Mouse (Mus musculus) spleen, adult 10 weeks (tissue): ENCODE measurements around the gene Platr17. TPM values are rescaled to one million over a fixed set of nuclear protein-coding genes. Genes with fewer than 3 reads are reported as not detected.

Experiments used
- polyA plus RNA-seq: library from polyadenylated mRNA; stranded (reverse); fragments of 350-450 nt; fragmentation: Illumina TruSeq; extraction: RNeasy Lipid Tissue Mini Kit (QIAGEN cat#74804); gene quantifications from one replicate; pipeline ENCODE4 v1.2.3, GENCODE M21; 2015; ENCODE audit warnings: low replicate concordance; ENCODE audit not compliant: insufficient read depth

Gene Platr17
- 1.5 TPM for polyA plus RNA-seq

GRCm38 (mm10) chr17:33904835-33905234 is at the start of gene Platr17:
Gene Platr17, plus strand, starts transcription at chr17:33905135.

DNA sequence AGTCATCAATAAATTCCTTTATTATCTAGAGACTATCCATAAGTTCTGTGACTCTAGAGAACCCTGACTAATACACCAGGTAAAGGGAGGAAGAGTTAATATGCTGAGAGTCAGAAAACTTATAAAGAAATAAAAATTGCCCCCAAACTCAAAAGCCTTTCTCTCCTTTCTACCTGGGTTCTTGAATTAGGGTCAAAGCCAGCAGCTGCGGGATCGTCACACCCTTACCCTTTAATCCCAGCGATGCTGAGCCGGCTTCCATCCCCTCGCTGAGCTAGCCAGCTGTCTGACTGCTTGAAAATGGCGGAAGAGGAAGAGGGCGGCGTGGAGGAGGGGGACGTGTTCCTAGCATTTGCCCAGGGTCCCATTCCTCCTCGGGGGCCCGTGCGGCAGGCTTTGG is 31.4 kb upstream of the Platr17 start, which contains the start of gene Gm7029:
Gm7029 (plus strand) TSS at position 301 of the 400 bp plus-strand sequence.

DNA sequence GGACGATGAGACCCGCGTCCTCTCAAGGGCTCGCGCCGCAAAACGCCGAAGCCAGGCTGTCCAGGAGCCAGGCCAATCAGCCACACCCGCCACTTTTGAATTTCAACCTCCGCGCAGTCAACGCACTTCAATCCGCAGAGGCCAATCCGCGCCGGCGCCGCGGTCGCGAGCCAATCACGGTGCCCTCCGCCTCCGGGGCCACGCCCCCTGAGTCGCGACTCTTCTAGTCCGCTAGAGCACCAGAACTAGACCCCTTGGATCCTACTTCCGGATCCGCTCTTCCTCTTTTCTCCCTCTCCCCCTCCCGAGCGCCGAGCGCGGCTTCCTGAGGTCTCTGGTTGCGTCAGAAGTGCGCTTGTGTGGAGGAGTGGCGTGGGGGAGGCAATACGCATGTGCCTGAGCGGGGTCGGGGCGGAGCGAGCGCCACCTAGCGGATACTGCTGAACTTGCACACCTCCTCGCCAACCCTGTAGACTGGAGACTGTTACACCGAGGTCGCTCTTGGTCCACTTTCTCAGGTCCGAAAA is 14.3 kb upstream of the Platr17 start, which contains the start of gene Kifc1:
Kifc1 (minus strand) TSS at position 129 of the 527 bp plus-strand sequence.

GRCm38 (mm10) chr17:33909077-33909868 is 4.3 kb downstream of the Platr17 start, which contains the start of gene Daxx:
Gene Daxx, plus strand, starts transcription at chr17:33909414.

DNA sequence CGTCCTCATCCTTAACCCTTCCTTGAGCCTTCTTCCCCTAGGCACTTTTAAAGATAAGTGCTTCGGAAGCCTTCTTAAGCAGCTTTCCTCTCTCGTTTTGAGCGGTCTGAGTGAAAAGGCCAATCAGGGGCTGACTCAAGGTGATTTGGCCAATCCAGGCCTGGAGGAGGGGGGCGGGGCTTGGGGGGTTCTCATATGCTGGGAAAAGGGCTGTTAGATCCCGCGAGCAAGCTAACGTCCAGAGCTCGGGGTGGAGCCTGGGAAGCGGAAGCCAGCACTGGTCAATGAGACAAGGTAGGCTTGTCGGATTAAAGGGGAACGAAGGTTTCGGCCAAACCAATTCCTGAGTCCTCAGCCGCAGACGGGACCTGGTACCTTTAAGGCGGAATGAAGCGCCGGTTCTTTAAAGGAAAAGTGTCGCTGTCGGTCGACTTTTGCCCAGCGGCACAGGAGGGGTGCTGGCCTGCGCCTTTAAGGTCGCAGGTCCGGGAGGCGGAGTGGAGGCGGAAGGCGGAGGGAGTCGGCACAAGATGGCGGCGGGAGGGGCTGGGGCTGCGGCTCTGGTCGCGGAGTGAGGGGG is 10.8 kb downstream of the Platr17 start, which contains the start of the genes Tapbp and Zbtb22:
Tapbp (plus strand) TSS at position 229 of the 580 bp plus-strand sequence.
Zbtb22 (plus strand) TSS at position 234 of the 580 bp plus-strand sequence.

GRCm38 (mm10) chr17:33929371-33930279 is 24.7 kb downstream of the Platr17 start, which contains the start of gene Rgl2:
Gene Rgl2, plus strand, starts transcription at chr17:33929543.

GRCm38 (mm10) chr17:33940206-33940805 is 35.4 kb downstream of the Platr17 start, which contains the start of the genes Pfdn6 and Wdr46:
Gene Pfdn6, minus strand, starts transcription at chr17:33940343.
Gene Wdr46, plus strand, starts transcription at chr17:33940660.

DNA sequence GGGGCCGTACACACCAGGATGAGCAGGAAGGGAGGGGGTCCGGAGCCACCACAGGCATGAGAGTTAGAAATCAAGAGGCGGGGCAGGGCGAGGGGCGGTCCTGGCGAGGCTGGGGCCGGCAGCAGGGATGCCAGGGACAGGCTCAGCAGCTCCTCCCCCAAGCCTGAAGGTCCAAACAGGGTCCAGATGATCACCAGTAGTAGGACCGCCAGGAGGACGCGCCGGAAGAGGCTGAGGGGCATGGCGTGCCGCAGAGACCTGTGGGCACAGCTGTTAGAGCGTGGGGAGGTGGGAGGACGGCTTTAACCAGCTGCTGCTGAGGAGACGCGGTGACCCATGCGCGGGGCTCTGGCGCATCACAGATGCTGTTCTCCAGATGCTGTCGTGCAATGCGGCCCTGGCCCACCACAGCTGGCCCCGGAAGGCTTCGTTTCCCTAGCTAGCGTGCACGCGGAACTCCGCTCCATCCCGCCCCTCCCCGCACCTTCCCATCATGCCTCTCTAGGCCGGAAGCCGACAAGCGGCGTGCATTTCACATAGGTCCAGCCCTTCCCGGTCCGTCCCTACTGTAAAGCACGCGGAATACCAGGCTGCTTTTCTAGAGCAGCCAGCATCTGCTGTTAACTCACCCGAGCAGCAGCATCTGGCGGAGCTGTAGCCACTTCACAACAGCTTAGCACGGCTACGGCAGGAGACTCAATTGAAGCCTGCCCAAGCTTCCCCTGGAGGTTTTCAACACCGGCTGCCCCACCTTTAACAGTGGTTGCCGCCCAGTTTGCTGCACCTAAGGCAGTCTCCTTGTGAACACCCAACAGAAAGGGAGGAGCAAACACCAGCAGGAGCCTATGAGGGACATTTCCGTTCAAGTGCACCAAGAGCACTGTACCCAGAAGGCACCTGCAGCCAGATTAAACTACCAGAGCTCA is 46.3 kb downstream of the Platr17 start, which contains the start of gene B3galt4:
B3galt4 (minus strand) TSS at position 468 of the 926 bp plus-strand sequence.

GRCm38 (mm10) chr17:33955555-33956214 is 50.8 kb downstream of the Platr17 start, which contains the start of the genes Vps52 and Rps18:
Gene Vps52, plus strand, starts transcription at chr17:33955812.
Gene Rps18, minus strand, starts transcription at chr17:33956001.

Other genes with a start within 250 kb of the Platr17 start
- gene Hnrnpm, start 218.3 kb upstream of the Platr17 start, polyA plus RNA-seq, result 386 TPM
- gene March2, start 186.5 kb upstream of the Platr17 start, polyA plus RNA-seq, result 102 TPM
- gene Rab11b, start 144.6 kb upstream of the Platr17 start, polyA plus RNA-seq, result 65.7 TPM
- 11.1 TPM for gene Angptl4, start 123.3 kb upstream of the Platr17 start, polyA plus RNA-seq
- gene Kank3, start 94.6 kb upstream of the Platr17 start, polyA plus RNA-seq, result 53.6 TPM
- 1,152 TPM for gene Rps28, start 80.6 kb upstream of the Platr17 start, polyA plus RNA-seq
- 55.2 TPM for gene Ndufa7, start 80.6 kb upstream of the Platr17 start, polyA plus RNA-seq
- 5.0 TPM for gene Cd320, start 62.0 kb upstream of the Platr17 start, polyA plus RNA-seq
- not detected for gene Gm7029, start 31.3 kb upstream of the Platr17 start, polyA plus RNA-seq
- gene Kifc1, start 14.5 kb upstream of the Platr17 start, polyA plus RNA-seq, result 5.8 TPM
- gene Daxx, start 4.3 kb downstream of the Platr17 start, polyA plus RNA-seq, result 39.7 TPM
- 143 TPM for gene Tapbp, start 10.8 kb downstream of the Platr17 start, polyA plus RNA-seq
- 10.6 TPM for gene Zbtb22, start 10.8 kb downstream of the Platr17 start, polyA plus RNA-seq
- 55.9 TPM for gene Rgl2, start 24.4 kb downstream of the Platr17 start, polyA plus RNA-seq
- 50.2 TPM for gene Pfdn6, start 35.2 kb downstream of the Platr17 start, polyA plus RNA-seq
- gene Wdr46, start 35.5 kb downstream of the Platr17 start, polyA plus RNA-seq, result 6.0 TPM
- gene B3galt4, start 46.4 kb downstream of the Platr17 start, polyA plus RNA-seq, result 4.4 TPM
- gene Vps52, start 50.7 kb downstream of the Platr17 start, polyA plus RNA-seq, result 28.2 TPM
- gene Rps18, start 50.9 kb downstream of the Platr17 start, polyA plus RNA-seq, result 1,734 TPM
- gene H2-K1, start 95.2 kb downstream of the Platr17 start, polyA plus RNA-seq, result 3,352 TPM
- gene Ring1, start 119.5 kb downstream of the Platr17 start, polyA plus RNA-seq, result 10.5 TPM
- gene H2-Ke6, start 122.9 kb downstream of the Platr17 start, polyA plus RNA-seq, result 137 TPM
- gene Slc39a7, start 126.5 kb downstream of the Platr17 start, polyA plus RNA-seq, result 38.7 TPM
- 24.2 TPM for gene Rxrb, start 126.7 kb downstream of the Platr17 start, polyA plus RNA-seq
- 0.94 TPM for gene Col11a2, start 134.3 kb downstream of the Platr17 start, polyA plus RNA-seq
- 69.0 TPM for gene H2-Oa, start 187.2 kb downstream of the Platr17 start, polyA plus RNA-seq
- 162 TPM for gene H2-DMa, start 214.4 kb downstream of the Platr17 start, polyA plus RNA-seq
- gene Brd2, start 217.5 kb downstream of the Platr17 start, polyA plus RNA-seq, result 245 TPM
- gene H2-DMb2, start 238.2 kb downstream of the Platr17 start, polyA plus RNA-seq, result 497 TPM
- 222 TPM for gene H2-DMb1, start 247.9 kb downstream of the Platr17 start, polyA plus RNA-seq